Mouse (Mus musculus) ES-E14 (cell line): ENCODE results near the gene Ano2. TPM values are rescaled to one million over a fixed set of nuclear protein-coding genes. Genes with fewer than 3 reads are reported as not detected.

ENCODE experiments used
- DNase-seq: peaks from one replicate; pipeline ENCODE4 v3.0.0-alpha.2; 2013; ENCODE audit warnings: low read depth, low spot score
- H3K27ac ChIP-seq: 2 replicates; pipeline ENCODE4 v1.5.1; 2012; ENCODE audit warnings: low read depth, mild to moderate bottlenecking, low read length, moderate library complexity, mixed read lengths; ENCODE audit not compliant: poor library complexity, insufficient read depth, severe bottlenecking
- H3K36me3 ChIP-seq: 2 replicates; pipeline ENCODE4 v1.6.1; 2012; ENCODE audit warnings: mild to moderate bottlenecking, low read length, moderate library complexity, mixed read lengths; ENCODE audit not compliant: control insufficient read depth, poor library complexity, insufficient read depth, severe bottlenecking
- H3K4me1 ChIP-seq, 2 experiments: fragments of 150-350 bp in 1 of 2; sonication (generic) in 1 of 2; 2 replicates each; pipeline ENCODE4 v1.6.1; 2012; ENCODE audit warnings: low read length in 2 of 2, mild to moderate bottlenecking in 1 of 2, mixed read lengths in 1 of 2; ENCODE audit not compliant: control insufficient read depth in 2 of 2, insufficient read depth in 2 of 2, poor library complexity in 1 of 2
- H3K4me3 ChIP-seq, 2 experiments: fragments of 150-350 bp in 1 of 2; sonication (generic) in 1 of 2; 2 replicates each; pipeline ENCODE4 v1.5.1; 2012; ENCODE audit warnings: low read length in 2 of 2, low read depth in 1 of 2, mild to moderate bottlenecking in 1 of 2, mixed read lengths in 1 of 2; ENCODE audit not compliant: insufficient read depth in 1 of 2, poor library complexity in 1 of 2, severe bottlenecking in 1 of 2
- H3K9ac ChIP-seq: 2 replicates; pipeline ENCODE4 v1.6.1; 2012; ENCODE audit warnings: low read depth, mild to moderate bottlenecking, low read length, mixed read lengths; ENCODE audit not compliant: poor library complexity, insufficient read depth, severe bottlenecking
- H3K9me3 ChIP-seq: fragments of 150-350 bp; sonication (generic); 2 replicates; pipeline ENCODE4 v1.6.1; 2012; ENCODE audit warnings: low read depth, mild to moderate bottlenecking, low read length; ENCODE audit not compliant: control insufficient read depth, insufficient read depth
- CHD2 ChIP-seq: IDR thresholded peaks from 2 replicates; pipeline ENCODE4 v1.6.1; 2014; ENCODE audit warnings: mild to moderate bottlenecking, low read depth, low read length, inconsistent platforms
- HCFC1 ChIP-seq: IDR thresholded peaks from 2 replicates; pipeline ENCODE4 v1.6.1; 2012; ENCODE audit warnings: low read length, inconsistent platforms, borderline replicate concordance; ENCODE audit not compliant: insufficient read depth
- MAFK ChIP-seq: IDR thresholded peaks from 2 replicates; pipeline ENCODE4 v1.6.1; 2014; ENCODE audit warnings: mild to moderate bottlenecking, low read depth, low read length, inconsistent platforms; ENCODE audit not compliant: insufficient read depth
- ZC3H11A ChIP-seq: IDR thresholded peaks from 2 replicates; pipeline ENCODE4 v1.6.1; 2012; ENCODE audit warnings: low read depth, mild to moderate bottlenecking, inconsistent platforms, low read length, borderline replicate concordance
- ZNF384 ChIP-seq: IDR thresholded peaks from 2 replicates; pipeline ENCODE4 v1.6.1; 2012; ENCODE audit warnings: low read depth, low read length, inconsistent platforms
- in situ Hi-C, 2 experiments: fragments of 600-800 bp; cut with MboI; formaldehyde crosslinking; loops; one replicate each; pipeline ENCODE4 v1.15.1; 2025; ENCODE audit warnings: low sequenced_read_pairs in 2 of 2, inconsistent platforms in 1 of 2; ENCODE audit not compliant: unreplicated experiment in 2 of 2
- total RNA-seq: library from RNA; depleted of rRNA; stranded (reverse); fragments of 300-350 nt; gene quantifications from 2 replicates; pipeline ENCODE4 v1.2.3, GENCODE M21; 2012

Gene Ano2
- total RNA-seq, 1 experiment = 0.27 TPM

GRCm38 (mm10) chr6:125954965-125955364 is 264.7 kb downstream of the Ano2 start:
- TF ChIP-seq ZC3H11A = no peak
- no peak for TF ChIP-seq HCFC1
- no peak for TF ChIP-seq MAFK
- no peak for TF ChIP-seq ZNF384
- TF ChIP-seq CHD2 = no peak
- in situ Hi-C loops = no loop called here
- DNase-seq = peak; percentile 8
- H3K27ac ChIP-seq = no peak overlapping the region
- no peak overlapping the region for H3K4me3 ChIP-seq
- no peak overlapping the region for H3K9ac ChIP-seq
- no peaks in the 10 kb centered on the region for H3K4me1 ChIP-seq
- H3K36me3 ChIP-seq = no peaks in the 10 kb centered on the region
- no peaks in the 10 kb centered on the region for H3K9me3 ChIP-seq

DNA sequence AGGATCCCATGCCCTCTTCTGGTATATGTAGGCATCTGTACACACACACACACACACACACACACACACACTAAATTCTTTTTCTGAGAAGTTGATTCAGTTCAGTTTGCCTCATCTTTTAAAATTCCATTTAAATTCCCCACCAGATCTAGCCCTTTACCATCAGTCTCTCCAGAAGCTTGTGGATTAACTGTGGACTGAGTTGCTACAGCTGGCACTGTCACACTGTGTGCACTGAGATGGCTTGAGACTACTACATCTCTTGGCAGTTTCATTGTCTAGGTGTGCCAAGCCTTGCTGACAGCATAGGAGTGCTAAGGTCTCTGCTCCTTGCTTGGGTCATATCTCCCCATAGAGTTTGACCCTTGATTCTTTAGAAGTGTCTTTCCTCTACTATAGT is 283.3 kb downstream of the Ano2 start:
- H3K9me3 ChIP-seq = no peaks in the 10 kb centered on the region
- H3K36me3 ChIP-seq = no peaks in the 10 kb centered on the region
- H3K27ac ChIP-seq = no peak overlapping the region
- TF ChIP-seq MAFK (no peak), ZNF384 (no peak), ZC3H11A (no peak), CHD2 (no peak), HCFC1 (no peak)
- no peak overlapping the region for H3K9ac ChIP-seq
- no peak for DNase-seq
- H3K4me1 ChIP-seq = no peaks in the 10 kb centered on the region
- in situ Hi-C loops = no loop called here
- no peak overlapping the region for H3K4me3 ChIP-seq

- in situ Hi-C loops = no loop called here
- H3K36me3 ChIP-seq = no peaks in the 10 kb centered on the region
- no peak overlapping the region for H3K9ac ChIP-seq
- no peak for DNase-seq
- TF ChIP-seq MAFK = no peak
- TF ChIP-seq ZNF384 = no peak
- no peak for TF ChIP-seq HCFC1
- TF ChIP-seq ZC3H11A = no peak
- no peak for TF ChIP-seq CHD2
- H3K27ac ChIP-seq = no peak overlapping the region
- no peaks in the 10 kb centered on the region for H3K9me3 ChIP-seq
- no peak overlapping the region for H3K4me3 ChIP-seq
- H3K4me1 ChIP-seq = no peaks in the 10 kb centered on the region
Measured at GRCm38 (mm10) chr6:125975788-125976465, 285.7 kb downstream of the Ano2 start.

DNA sequence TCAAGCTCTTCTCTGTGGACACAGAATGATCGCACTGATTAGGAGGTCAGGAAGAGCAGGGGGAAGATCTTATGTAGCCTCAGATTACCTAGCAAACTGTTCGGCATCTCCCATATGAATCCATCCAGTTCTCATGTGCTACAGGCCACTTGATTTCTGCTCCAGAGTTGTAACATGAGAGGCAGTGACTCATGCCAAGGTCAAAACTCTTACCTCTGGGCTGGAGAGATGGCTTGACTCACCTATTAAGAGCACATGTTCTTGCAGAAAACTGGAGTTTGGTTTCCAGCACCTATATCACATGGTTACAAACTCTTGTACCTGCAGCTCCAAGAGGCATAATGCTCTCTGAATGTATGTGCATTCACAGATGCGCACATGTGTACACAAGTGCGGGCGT is 289.4 kb downstream of the Ano2 start:
- in situ Hi-C loops = no loop called here
- H3K27ac ChIP-seq = no peak overlapping the region
- H3K36me3 ChIP-seq = no peaks in the 10 kb centered on the region
- H3K9ac ChIP-seq = no peak overlapping the region
- DNase-seq = no peak
- no peak overlapping the region for H3K4me3 ChIP-seq
- no peak for TF ChIP-seq ZNF384
- TF ChIP-seq HCFC1 = no peak
- no peak for TF ChIP-seq CHD2
- TF ChIP-seq ZC3H11A = no peak
- TF ChIP-seq MAFK = no peak
- H3K9me3 ChIP-seq = no peaks in the 10 kb centered on the region
- H3K4me1 ChIP-seq = no peaks in the 10 kb centered on the region

DNA sequence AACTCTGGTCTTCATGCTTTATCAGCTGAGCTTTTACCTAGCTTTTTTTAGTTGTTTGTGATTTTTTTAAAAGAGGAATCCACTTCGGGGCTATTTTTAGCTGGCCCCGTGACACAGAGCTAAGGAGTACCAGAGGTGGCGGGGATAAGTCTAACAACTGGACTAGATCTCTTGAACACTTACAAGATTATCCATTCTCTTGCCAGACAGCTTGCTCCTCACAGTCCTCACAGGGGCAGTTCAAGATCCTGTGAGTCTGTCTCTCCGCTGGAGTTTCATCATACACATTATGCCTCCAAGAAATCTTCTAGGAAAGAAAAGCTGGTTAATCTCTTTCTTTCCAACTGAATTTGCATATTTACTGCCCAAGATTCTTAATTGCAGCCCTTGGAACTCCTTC is 293.8 kb downstream of the Ano2 start:
- Histone ChIP-seq H3K9ac (no peak overlapping the region), H3K4me1 (no peaks in the 10 kb centered on the region), H3K27ac (no peak overlapping the region), H3K4me3 (no peak overlapping the region), H3K36me3 (no peaks in the 10 kb centered on the region), H3K9me3 (no peaks in the 10 kb centered on the region)
- TF ChIP-seq MAFK (no peak), HCFC1 (no peak), CHD2 (no peak), ZNF384 (no peak), ZC3H11A (no peak)
- in situ Hi-C loops = no loop called here
- no peak for DNase-seq
